In the genomic region with DNA sequence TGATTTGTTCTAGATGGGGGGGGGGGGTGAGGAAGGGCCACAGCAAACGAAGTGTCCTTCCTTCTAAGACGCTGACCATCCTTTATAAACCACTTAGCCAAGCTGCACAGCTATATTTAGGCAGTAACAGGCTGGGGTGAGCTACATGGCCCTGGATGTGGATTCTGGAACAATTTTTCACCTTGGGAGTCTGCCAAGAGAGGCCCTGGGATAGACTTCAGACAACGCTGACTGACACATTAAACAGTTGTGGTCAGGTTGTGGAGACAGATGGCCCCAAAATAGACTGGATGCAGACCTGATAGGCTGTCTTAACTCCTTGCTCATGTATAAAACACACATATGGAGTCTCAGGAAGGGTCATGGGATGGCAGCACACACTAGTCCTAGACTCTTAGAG, we compare ENCODE assay signal across 10 mouse cellular contexts. TPM values are rescaled to one million over a fixed set of nuclear protein-coding genes. Genes with fewer than 3 reads are reported as not detected.
DNase-seq lines count a peak whose midpoint lies in the region; ATAC-seq lines count a peak whose summit lies in the region.
"Had no signal": no experiment of that assay in that cellular context is flagged by ENCODE, and none has a peak within 500 bp of the region (broad histone marks: within the 10 kb centered on the region; RNA-seq: fewer than 3 reads in every experiment).

No protein-coding gene starts in this region.

- ATAC-seq in kidney, embryonic 16.5 days (ENCODE audit: low FRiP score, low TSS enrichment), result no peak
- ATAC-seq in common myeloid progenitor, adult 5-6 weeks (replicated peaks; ENCODE audit: low read depth, poor library complexity, severe bottlenecking), result 0 out of 2 replicates have a peak, but pooled peaks have one; percentile 18
- peak; percentile 90 for ATAC-seq in heart, embryonic 16.5 days (replicated peaks; ENCODE audit: extremely low read depth, insufficient read depth, low FRiP score)
- no peak for ATAC-seq in hindbrain, embryonic 11.5 days (ENCODE audit: low FRiP score)
- no peak for ATAC-seq in intestine, embryonic 16.5 days

- H3K4me1 ChIP-seq in kidney, embryonic 16.5 days (ENCODE audit: insufficient read depth, low read length), result no peaks in the 10 kb centered on the region
- peaks cover 18% of the 10 kb centered on the region for H3K4me1 ChIP-seq in heart, embryonic 16.5 days (ENCODE audit: control insufficient read depth, insufficient read depth, low read length)
- no peaks in the 10 kb centered on the region for H3K4me1 ChIP-seq in hindbrain, embryonic 11.5 days (replicated peaks; ENCODE audit: control insufficient read depth, insufficient read depth, low read length)
- 0 out of 2 replicates have a peak, but pooled peaks cover 3% of the 10 kb centered on the region for H3K4me1 ChIP-seq in intestine, embryonic 16.5 days (ENCODE audit: control insufficient read depth, insufficient read depth, low read length)

- no peaks in the 10 kb centered on the region for H3K36me3 ChIP-seq in kidney, embryonic 16.5 days (ENCODE audit: insufficient read depth, low read length)
- no peaks in the 10 kb centered on the region for H3K36me3 ChIP-seq in heart, embryonic 16.5 days (ENCODE audit: control insufficient read depth, insufficient read depth)
- H3K36me3 ChIP-seq in hindbrain, embryonic 11.5 days (ENCODE audit: control insufficient read depth, insufficient read depth, low read length), result no peaks in the 10 kb centered on the region
- H3K36me3 ChIP-seq in intestine, embryonic 16.5 days (ENCODE audit: control insufficient read depth, insufficient read depth, low read length), result no peaks in the 10 kb centered on the region

- H3K27me3 ChIP-seq in kidney, embryonic 16.5 days (ENCODE audit: insufficient read depth, low read length), result no peaks in the 10 kb centered on the region
- H3K27me3 ChIP-seq in heart, embryonic 16.5 days (ENCODE audit: control insufficient read depth, insufficient read depth, low read length), result no peaks in the 10 kb centered on the region
- no peaks in the 10 kb centered on the region for H3K27me3 ChIP-seq in hindbrain, embryonic 11.5 days (ENCODE audit: control insufficient read depth, insufficient read depth, low read length)
- no peaks in the 10 kb centered on the region for H3K27me3 ChIP-seq in intestine, embryonic 16.5 days (replicated peaks; ENCODE audit: control insufficient read depth, insufficient read depth, low read length)

- H3K4me2 ChIP-seq in kidney, embryonic 16.5 days (replicated peaks; ENCODE audit: low read depth, low read length), result no peak overlapping the region
- H3K4me2 ChIP-seq in heart, embryonic 16.5 days (ENCODE audit: low read depth, low read length), result no peak overlapping the region
- H3K4me2 ChIP-seq in hindbrain, embryonic 11.5 days (replicated peaks; ENCODE audit: low read depth, low read length), result no peak overlapping the region
- H3K4me2 ChIP-seq in intestine, embryonic 16.5 days (ENCODE audit: low read depth, low read length), result no peak overlapping the region
- H3K4me2 ChIP-seq: hindbrain, embryonic 14.5 days had no signal

- no peak overlapping the region for H3K9ac ChIP-seq in kidney, embryonic 16.5 days (replicated peaks; ENCODE audit: low read length)
- H3K9ac ChIP-seq in heart, embryonic 16.5 days (ENCODE audit: low read length), result no peak overlapping the region
- no peak overlapping the region for H3K9ac ChIP-seq in hindbrain, embryonic 11.5 days (ENCODE audit: low read depth, low read length)
- H3K9ac ChIP-seq in intestine, embryonic 16.5 days (ENCODE audit: low read depth, low read length), result no peak overlapping the region
- H3K9ac ChIP-seq: hindbrain, embryonic 14.5 days had no signal

- 56% methylated on average over 3 of the region's 3 CpGs for WGBS in kidney, embryonic 16.5 days
- 21% methylated on average over 3 of the region's 3 CpGs for WGBS in heart, embryonic 16.5 days
- 88% methylated on average over 3 of the region's 3 CpGs for WGBS in hindbrain, embryonic 11.5 days
- WGBS in intestine, embryonic 16.5 days, result 52% methylated on average over 3 of the region's 3 CpGs

- H3K9me3 ChIP-seq in kidney, embryonic 16.5 days (ENCODE audit: low read length), result peaks cover 5% of the 10 kb centered on the region
- H3K9me3 ChIP-seq in heart, embryonic 16.5 days (replicated peaks; ENCODE audit: control insufficient read depth, low read length), result no peaks in the 10 kb centered on the region; the same call in 1 of the 2 replicates
- no peaks in the 10 kb centered on the region for H3K9me3 ChIP-seq in hindbrain, embryonic 11.5 days (ENCODE audit: control insufficient read depth, low read length)
- peaks cover 5% of the 10 kb centered on the region; the same call in 1 of the 2 replicates for H3K9me3 ChIP-seq in intestine, embryonic 16.5 days (ENCODE audit: control insufficient read depth, low read length)

- H3K27ac ChIP-seq in kidney, embryonic 16.5 days (ENCODE audit: low read length), result no peak overlapping the region
- peak overlapping the region; percentile 85 for H3K27ac ChIP-seq in heart, embryonic 16.5 days (ENCODE audit: low read length)
- no peak overlapping the region for H3K27ac ChIP-seq in hindbrain, embryonic 11.5 days (ENCODE audit: low read depth, low read length)
- H3K27ac ChIP-seq in intestine, embryonic 16.5 days (ENCODE audit: low read length), result no peak overlapping the region
- H3K27ac ChIP-seq: hindbrain, embryonic 14.5 days had no signal

- H3K4me3 ChIP-seq in kidney, embryonic 16.5 days (ENCODE audit: low read length), result no peak overlapping the region
- no peak overlapping the region for H3K4me3 ChIP-seq in heart, embryonic 16.5 days (ENCODE audit: low read length)
- H3K4me3 ChIP-seq in hindbrain, embryonic 11.5 days (ENCODE audit: low read depth, low read length), result no peak overlapping the region
- H3K4me3 ChIP-seq in intestine, embryonic 16.5 days (ENCODE audit: low read length), result no peak overlapping the region

- DNase-seq in kidney, adult 9 months, result peak; percentile 19
- peak; percentile 71 for DNase-seq in lung, postnatal 36 days
- no peak for DNase-seq in frontal cortex, postnatal 14 days (ENCODE audit: low spot score in 2 of 2)
- no peak for DNase-seq in hindbrain, embryonic 11.5 days (ENCODE audit: low spot score)
- DNase-seq: liver had no signal

RNA-seq across cellular contexts. Expression of a gene that starts 39.9 kb away (rescaled TPM):
- polyA plus RNA-seq in kidney, embryonic 16.5 days (2015; fragmentation: Nextera tagmentation; extraction: Ambion mirVana), result 18.3 and 22.4 TPM in 2 replicates
- total RNA-seq in common myeloid progenitor, adult 5-6 weeks (2017), result 24.3 and 29.0 TPM in 2 replicates
- 13.1 and 14.0 TPM in 2 replicates for polyA plus RNA-seq in heart, embryonic 16.5 days (2015; fragmentation: Nextera tagmentation; extraction: Ambion mirVana)
- polyA plus RNA-seq in hindbrain, embryonic 11.5 days (2014; fragmentation: Nextera tagmentation; extraction: Ambion mirVana), result 23.0 and 27.8 TPM in 2 replicates
- polyA plus RNA-seq in intestine, embryonic 16.5 days (2015; fragmentation: Nextera tagmentation; extraction: Ambion mirVana), result 11.7 and 13.0 TPM in 2 replicates

Comparison
In these comparisons a context has a peak if more than half of its experiments do, and no peak if none do; other contexts are left out.
1. DNase-seq: peak in kidney, adult 9 months (single experiment) and lung, postnatal 36 days (single experiment); none in frontal cortex, postnatal 14 days (0 of 2) and hindbrain, embryonic 11.5 days (single experiment).
2. ATAC-seq: peak in common myeloid progenitor, adult 5-6 weeks (single experiment) and heart, embryonic 16.5 days (single experiment); none in kidney, embryonic 16.5 days (single experiment), hindbrain, embryonic 11.5 days (single experiment) and intestine, embryonic 16.5 days (single experiment).